Mouse (Mus musculus) heart, adult 2 months (tissue): ENCODE data around the gene Sprr2b.
"Not testable (repeated sequence)": the region's sequence is repeated elsewhere in the genome, so short reads cannot be mapped to it uniquely, and the experiment has no call there.

Experiments used
- CTCF ChIP-seq: fragments of 200-600 bp; IDR thresholded peaks from 2 replicates; pipeline ENCODE4 v1.8.1; 2022; ENCODE audit warnings: antibody characterized with exemption, mild to moderate bottlenecking, moderate library complexity
- POLR2A ChIP-seq: fragments of 200-500 bp; IDR thresholded peaks from 2 replicates; pipeline ENCODE4 v1.6.1; 2011; ENCODE audit warnings: mild to moderate bottlenecking, low read depth, low read length, control low read depth; ENCODE audit not compliant: insufficient read depth

GRCm38 (mm10) chr3:92274018-92274417 is 42.4 kb upstream of the Sprr2b start:
- not testable (repeated sequence) for TF ChIP-seq CTCF, POLR2A
